Mouse (Mus musculus) neural tube, embryonic 12.5 days (tissue): ENCODE results near the gene Mthfd1. TPM values are rescaled to one million over a fixed set of nuclear protein-coding genes. Genes with fewer than 3 reads are reported as not detected.
A peak's percentile ranks its signal among the peaks of the same experiment; 100 is the strongest.

Experiments used
- ATAC-seq: fragments of 200-750 bp; cut with Nextera tagmentation; 2 replicates; pipeline ENCODE4 v1.8.0; 2017; ENCODE audit warnings: low read depth, mild to moderate bottlenecking, moderate TSS enrichment, moderate library complexity; ENCODE audit not compliant: low FRiP score
- H3K27ac ChIP-seq: fragments of 300-500 bp; sonication (generic); 2 replicates; pipeline ENCODE4 v1.5.1; 2016
- H3K27me3 ChIP-seq: fragments of 300-500 bp; sonication (generic); replicated peaks from 2 replicates; pipeline ENCODE4 v1.6.1; 2016; ENCODE audit warnings: mild to moderate bottlenecking
- H3K36me3 ChIP-seq: fragments of 300-500 bp; sonication (generic); 2 replicates; pipeline ENCODE4 v1.6.1; 2016; ENCODE audit warnings: mild to moderate bottlenecking
- H3K4me1 ChIP-seq: fragments of 300-500 bp; sonication (generic); 2 replicates; pipeline ENCODE4 v1.6.1; 2016
- H3K4me2 ChIP-seq: fragments of 300-500 bp; sonication (generic); replicated peaks from 2 replicates; pipeline ENCODE4 v1.6.1; 2016; ENCODE audit warnings: mild to moderate bottlenecking
- H3K4me3 ChIP-seq: fragments of 300-500 bp; sonication (generic); 2 replicates; pipeline ENCODE4 v1.5.1; 2016
- H3K9ac ChIP-seq: fragments of 300-500 bp; sonication (generic); 2 replicates; pipeline ENCODE4 v1.6.1; 2016; ENCODE audit warnings: mild to moderate bottlenecking
- H3K9me3 ChIP-seq: fragments of 300-500 bp; sonication (generic); 2 replicates; pipeline ENCODE4 v1.6.1; 2016; ENCODE audit warnings: mild to moderate bottlenecking
- WGBS: fragments of 180-500 bp; shearing (Covaris S2); methylation state at CpG from one replicate; pipeline ENCODE4 v1.1.7; 2016; 5-methylcytosine and 5-hydroxymethylcytosine counted together
- polyA plus RNA-seq: library from polyadenylated mRNA; unstranded; fragments of >200 nt; fragmentation: Nextera tagmentation; extraction: Ambion mirVana; gene quantifications from 2 replicates; pipeline ENCODE4 v1.2.1, GENCODE M21; 2016

The Mthfd1 gene
- polyA plus RNA-seq, 1 experiment from 2014 or later, result 40.2 TPM

DNA sequence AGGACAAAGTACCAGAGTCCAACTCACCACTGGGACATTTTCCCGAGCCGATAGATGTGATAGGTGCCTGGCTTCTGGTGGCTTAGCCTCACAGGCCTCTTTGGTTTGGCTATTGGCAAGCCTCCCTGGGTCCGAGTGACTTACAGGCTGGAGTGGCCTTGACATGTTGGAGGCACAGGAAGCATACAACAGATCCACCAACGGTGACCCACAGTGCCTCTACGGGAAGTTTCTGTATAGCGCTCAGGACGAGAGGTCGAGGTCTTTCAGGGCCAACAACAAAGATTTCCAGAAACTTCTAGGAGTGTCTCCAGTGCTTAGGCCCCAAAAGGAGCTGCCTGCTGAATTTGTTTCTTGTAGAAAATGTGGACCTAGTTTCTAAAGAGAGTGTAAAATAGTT, 10.1 kb upstream of the Mthfd1 start:
- Histone ChIP-seq H3K4me3 (no peak overlapping the region), H3K9me3 (no peaks in the 10 kb centered on the region), H3K36me3 (no peaks in the 10 kb centered on the region), H3K27ac (no peak overlapping the region), H3K4me1 (no peaks in the 10 kb centered on the region), H3K9ac (no peak overlapping the region), H3K27me3 (no peaks in the 10 kb centered on the region), H3K4me2 (no peak overlapping the region)
- WGBS, result 90% methylated on average over 8 of the region's 8 CpGs
- no peak for ATAC-seq

DNA sequence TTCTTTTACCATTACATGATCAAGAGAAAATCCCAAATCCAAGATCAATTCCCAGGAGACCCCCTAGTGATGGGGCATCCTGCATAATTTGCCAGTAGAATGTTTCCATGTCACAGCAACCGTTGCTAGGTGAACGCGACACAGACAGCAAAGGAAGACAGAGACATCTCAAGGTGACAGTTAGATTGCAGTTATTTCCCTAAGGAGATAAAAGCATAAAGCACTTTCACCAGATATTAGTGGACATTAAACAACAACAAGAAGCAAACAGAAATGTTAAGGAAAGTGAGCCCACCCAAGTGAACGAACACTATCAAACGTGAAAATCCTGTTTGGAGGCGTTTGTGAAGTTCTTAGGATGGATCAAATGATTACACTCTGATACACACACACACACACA, 8.5 kb upstream of the Mthfd1 start, which contains the start of gene Tex21:
Gene Tex21 (minus strand): TSS at position 101 of the 400 bp plus-strand sequence.
- no peaks in the 10 kb centered on the region for H3K4me1 ChIP-seq
- no peaks in the 10 kb centered on the region for H3K9me3 ChIP-seq
- no peak for ATAC-seq

DNA sequence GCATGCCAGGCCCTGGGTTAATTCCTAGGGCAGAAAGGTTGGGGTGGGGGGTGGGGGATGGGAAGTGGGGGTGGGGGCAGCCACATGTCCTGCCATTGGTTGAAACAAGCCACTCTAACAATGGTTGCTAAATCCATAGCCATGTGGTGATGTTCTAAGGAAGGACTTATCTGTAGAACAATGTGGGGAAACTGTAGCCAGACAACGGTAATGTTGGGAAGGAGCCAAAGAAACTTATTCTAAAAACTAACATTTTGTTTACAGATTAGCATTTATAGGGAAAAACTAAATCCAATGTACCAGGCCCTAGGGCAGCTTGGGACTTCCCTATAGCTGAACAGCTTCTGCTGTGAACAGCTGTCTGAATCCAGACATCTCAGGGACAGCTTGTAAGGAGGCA, 2.0 kb upstream of the Mthfd1 start:
- Histone ChIP-seq H3K4me2 (no peak overlapping the region), H3K4me3 (no peak overlapping the region), H3K4me1 (peaks cover 11% of the 10 kb centered on the region; the same call in 1 of the 2 replicates), H3K36me3 (no peaks in the 10 kb centered on the region), H3K9ac (no peak overlapping the region), H3K27ac (no peak overlapping the region), H3K9me3 (no peaks in the 10 kb centered on the region), H3K27me3 (0 out of 2 replicates have a peak, but pooled peaks cover 4% of the 10 kb centered on the region)
- WGBS, result 90% methylated on average over 1 of the region's 1 CpGs
- ATAC-seq, result no peak

More for the DNA sequence above, 8.5 kb upstream of the Mthfd1 start, which contains the start of gene Tex21:
- 87% methylated on average over 6 of the region's 6 CpGs for WGBS
- H3K4me2 ChIP-seq, result no peak within 1 kb of the TSS
- H3K36me3 ChIP-seq, result no peaks in the 10 kb centered on the region
- no peak within 1 kb of the TSS for H3K27ac ChIP-seq
- no peak within 1 kb of the TSS for H3K9ac ChIP-seq
- no peak within 1 kb of the TSS for H3K4me3 ChIP-seq
- H3K27me3 ChIP-seq, result no peaks in the 10 kb centered on the region

DNA sequence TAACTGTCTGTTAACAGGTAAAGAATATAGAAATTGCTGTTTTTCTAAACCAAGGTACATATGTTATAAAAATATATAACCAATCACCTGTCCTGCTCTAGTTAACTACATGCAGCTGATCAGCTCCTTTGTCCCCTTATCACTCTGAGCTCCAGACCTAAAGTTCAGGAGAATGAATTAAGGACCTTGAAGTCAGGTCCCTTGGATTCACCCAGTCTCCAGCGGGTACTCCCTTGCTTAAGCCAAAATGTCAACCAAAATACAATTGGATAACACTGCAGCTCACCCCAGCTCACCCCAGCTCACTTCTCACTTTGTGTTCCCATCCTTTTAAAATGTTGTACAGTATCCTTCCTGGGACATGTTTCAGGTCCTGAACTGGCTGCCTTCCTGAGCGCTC, 1.5 kb upstream of the Mthfd1 start:
- WGBS, result 87% methylated on average over 2 of the region's 2 CpGs
- ATAC-seq, result no peak

DNA sequence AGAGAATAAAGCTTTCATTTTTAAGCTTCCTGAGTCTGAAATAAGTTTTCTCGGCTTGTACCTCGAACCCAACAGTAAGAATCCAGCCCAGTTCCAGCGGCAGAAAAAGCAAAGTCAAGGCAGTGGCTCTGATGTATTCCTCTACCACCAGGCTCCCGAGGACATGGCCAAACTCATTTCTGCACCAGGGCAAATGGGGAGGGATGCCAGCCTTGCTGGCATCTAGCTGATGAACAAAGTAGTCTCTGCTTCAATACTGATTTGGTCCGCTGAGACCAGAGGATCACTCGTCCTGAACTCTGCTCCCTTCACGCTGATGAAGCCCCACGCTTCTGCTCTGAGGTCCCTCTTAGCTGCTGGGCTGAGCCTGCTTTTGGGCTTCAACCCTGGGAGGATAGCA, 1.1 kb upstream of the Mthfd1 start:
- Histone ChIP-seq H3K27me3 (0 out of 2 replicates have a peak, but pooled peaks cover 4% of the 10 kb centered on the region), H3K4me2 (no peak overlapping the region), H3K9ac (no peak overlapping the region), H3K4me3 (no peak overlapping the region), H3K4me1 (peaks cover 11% of the 10 kb centered on the region; the same call in 1 of the 2 replicates), H3K27ac (no peak overlapping the region), H3K36me3 (no peaks in the 10 kb centered on the region), H3K9me3 (no peaks in the 10 kb centered on the region)
- no peak for ATAC-seq
- 81% methylated on average over 8 of the region's 8 CpGs for WGBS

More for the DNA sequence above, 1.5 kb upstream of the Mthfd1 start:
- Histone ChIP-seq H3K27ac (no peak overlapping the region), H3K9me3 (no peaks in the 10 kb centered on the region), H3K4me1 (peaks cover 11% of the 10 kb centered on the region; the same call in 1 of the 2 replicates), H3K9ac (no peak overlapping the region), H3K4me2 (no peak overlapping the region), H3K4me3 (no peak overlapping the region), H3K36me3 (no peaks in the 10 kb centered on the region), H3K27me3 (0 out of 2 replicates have a peak, but pooled peaks cover 4% of the 10 kb centered on the region)

DNA sequence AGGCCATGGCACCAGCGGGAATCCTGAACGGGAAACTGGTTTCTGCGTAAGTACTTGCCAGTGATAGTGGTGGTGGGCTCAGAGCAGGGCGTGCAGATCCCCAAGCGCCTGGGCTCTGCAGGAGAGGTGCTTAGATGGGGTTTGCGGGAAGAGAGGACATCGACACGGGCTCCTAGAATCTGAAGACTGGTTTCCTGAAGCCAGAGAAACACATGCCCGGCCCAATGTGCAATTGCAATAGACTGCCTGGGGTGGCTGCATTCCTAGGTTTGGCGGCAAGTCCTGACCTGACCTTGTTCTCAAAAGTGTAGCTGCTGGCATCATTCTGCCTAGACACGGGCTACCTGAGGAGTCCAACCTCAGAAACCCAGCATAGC, 389 bp downstream of the Mthfd1 start:
- ATAC-seq, result no peak
- H3K4me2 ChIP-seq, result peak overlapping the region; percentile 93
- peaks cover 11% of the 10 kb centered on the region; the same call in 1 of the 2 replicates for H3K4me1 ChIP-seq
- no peak overlapping the region for H3K27ac ChIP-seq
- under 1% methylated on average over 11 of the region's 11 CpGs for WGBS
- no peaks in the 10 kb centered on the region for H3K36me3 ChIP-seq
- H3K9me3 ChIP-seq, result no peaks in the 10 kb centered on the region
- 0 out of 2 replicates have a peak, but pooled peaks cover 4% of the 10 kb centered on the region for H3K27me3 ChIP-seq
- H3K4me3 ChIP-seq, result peak overlapping the region; percentile 53
- peak overlapping the region; percentile 67 for H3K9ac ChIP-seq

DNA sequence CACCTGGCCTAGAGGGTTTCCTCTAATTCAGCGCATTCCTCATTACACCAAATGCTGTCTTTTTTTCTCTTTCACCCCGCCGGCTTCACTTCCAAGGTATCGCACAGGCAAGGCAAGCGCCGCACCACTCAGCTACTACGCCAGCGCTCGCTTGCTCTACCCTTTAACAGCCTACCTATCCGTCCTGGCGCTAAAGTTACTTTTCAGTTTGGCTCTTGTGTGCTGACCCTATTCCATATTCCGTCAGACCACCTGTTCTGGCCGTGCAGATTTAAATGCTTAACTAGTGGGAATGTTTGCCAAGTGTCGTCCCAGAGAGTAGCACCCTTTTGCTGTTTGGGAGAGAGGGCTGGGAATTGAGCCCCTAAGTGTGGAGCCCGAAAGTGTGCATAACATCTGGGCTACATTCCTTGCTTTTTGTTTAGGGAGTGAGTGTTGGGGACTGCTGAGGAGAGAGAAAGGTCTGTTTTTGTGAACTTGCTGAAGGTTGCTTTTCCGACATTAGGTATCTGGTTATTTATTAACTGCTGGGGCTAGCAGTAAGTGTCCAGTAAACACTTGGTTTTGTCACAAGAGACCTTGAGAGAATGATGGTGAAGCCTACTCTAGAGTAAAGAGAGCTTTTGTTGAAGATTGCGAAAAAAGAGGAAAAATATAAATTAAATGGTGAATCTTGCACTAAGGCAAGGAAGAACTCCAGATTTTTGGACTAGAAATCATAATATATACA, 1.2 kb downstream of the Mthfd1 start:
- Histone ChIP-seq H3K9ac (peak overlapping the region; percentile 67), H3K4me2 (peak overlapping the region; percentile 93), H3K27ac (no peak overlapping the region), H3K9me3 (no peaks in the 10 kb centered on the region), H3K4me3 (peak overlapping the region; percentile 53), H3K27me3 (0 out of 2 replicates have a peak, but pooled peaks cover 4% of the 10 kb centered on the region), H3K36me3 (no peaks in the 10 kb centered on the region), H3K4me1 (peaks cover 11% of the 10 kb centered on the region; the same call in 1 of the 2 replicates)
- no peak for ATAC-seq
- 5% methylated on average over 17 of the region's 17 CpGs for WGBS

DNA sequence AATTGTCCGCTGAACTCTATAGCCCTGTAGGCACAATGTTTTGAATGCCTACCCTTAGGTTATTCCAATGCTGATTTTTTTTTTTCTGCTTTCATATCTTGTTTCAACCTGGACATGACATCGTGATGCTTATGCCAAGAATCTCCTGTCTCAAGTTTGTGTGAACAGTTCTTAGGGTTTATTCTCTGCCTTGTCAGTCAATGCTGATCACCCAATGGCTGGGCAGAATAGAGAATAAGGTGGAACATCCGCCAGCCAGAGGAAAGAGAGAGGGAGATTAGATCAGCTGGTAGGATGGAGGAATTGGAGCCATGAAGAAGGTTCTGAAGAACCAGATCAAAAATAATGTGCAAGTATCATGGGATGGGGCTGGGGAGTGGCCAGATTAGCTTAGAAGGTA, 5.6 kb downstream of the Mthfd1 start:
- H3K9ac ChIP-seq, result no peak overlapping the region
- no peaks in the 10 kb centered on the region for H3K36me3 ChIP-seq
- H3K27ac ChIP-seq, result no peak overlapping the region
- 0 out of 2 replicates have a peak, but pooled peaks cover 4% of the 10 kb centered on the region for H3K27me3 ChIP-seq
- no peaks in the 10 kb centered on the region for H3K9me3 ChIP-seq
- peaks cover 9% of the 10 kb centered on the region; the same call in 1 of the 2 replicates for H3K4me1 ChIP-seq
- 93% methylated on average over 3 of the region's 3 CpGs for WGBS
- H3K4me3 ChIP-seq, result no peak overlapping the region
- no peak for ATAC-seq
- H3K4me2 ChIP-seq, result no peak overlapping the region

DNA sequence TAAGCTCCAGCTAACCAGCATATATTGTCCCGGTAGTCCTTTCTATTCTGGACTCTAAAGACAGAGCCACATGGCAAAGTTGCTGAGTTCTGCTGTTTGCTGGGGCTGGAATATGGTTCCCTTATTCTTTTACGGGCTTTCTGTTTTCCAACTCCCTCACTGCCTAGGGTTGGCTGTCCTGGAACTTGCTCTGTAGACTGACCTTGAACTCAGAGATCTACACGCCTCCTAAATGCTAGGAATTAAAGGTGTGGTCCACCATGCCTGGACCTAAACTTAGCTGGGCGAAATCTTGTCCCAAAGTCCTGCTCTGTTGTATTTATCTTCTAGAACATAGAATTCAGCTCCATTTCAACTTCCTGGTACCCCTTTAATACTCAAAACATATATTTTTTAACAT, 6.5 kb downstream of the Mthfd1 start:
- Histone ChIP-seq H3K27me3 (no peaks in the 10 kb centered on the region), H3K4me2 (no peak overlapping the region), H3K9ac (no peak overlapping the region), H3K9me3 (no peaks in the 10 kb centered on the region), H3K4me3 (no peak overlapping the region), H3K27ac (no peak overlapping the region), H3K36me3 (no peaks in the 10 kb centered on the region), H3K4me1 (no peaks in the 10 kb centered on the region)
- WGBS, result 93% methylated on average over 4 of the region's 4 CpGs
- no peak for ATAC-seq

DNA sequence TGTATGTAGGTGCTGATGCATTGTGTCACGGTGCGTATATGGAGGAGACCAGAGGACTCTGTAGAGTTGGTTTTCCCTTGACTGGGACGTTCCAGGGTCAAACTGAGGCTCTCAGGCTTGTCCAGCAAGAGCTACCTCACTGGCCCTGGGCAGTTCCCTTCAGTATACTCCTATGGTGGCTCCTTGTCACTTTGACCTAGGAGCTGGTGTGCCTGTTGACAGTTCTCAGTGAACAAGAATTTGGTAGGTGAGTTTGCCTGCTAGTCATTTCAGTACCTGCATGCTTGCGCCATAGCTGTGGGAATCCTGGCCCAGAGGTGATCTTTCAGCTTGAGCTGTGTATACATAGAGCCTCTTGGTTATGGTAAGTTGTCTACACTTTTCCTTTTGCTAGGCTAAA, 7.8 kb downstream of the Mthfd1 start:
- Histone ChIP-seq H3K9ac (no peak overlapping the region), H3K9me3 (no peaks in the 10 kb centered on the region), H3K4me1 (no peaks in the 10 kb centered on the region), H3K4me3 (no peak overlapping the region), H3K4me2 (no peak overlapping the region), H3K27ac (no peak overlapping the region), H3K36me3 (no peaks in the 10 kb centered on the region), H3K27me3 (no peaks in the 10 kb centered on the region)
- WGBS, result 97% methylated on average over 4 of the region's 4 CpGs
- no peak for ATAC-seq

DNA sequence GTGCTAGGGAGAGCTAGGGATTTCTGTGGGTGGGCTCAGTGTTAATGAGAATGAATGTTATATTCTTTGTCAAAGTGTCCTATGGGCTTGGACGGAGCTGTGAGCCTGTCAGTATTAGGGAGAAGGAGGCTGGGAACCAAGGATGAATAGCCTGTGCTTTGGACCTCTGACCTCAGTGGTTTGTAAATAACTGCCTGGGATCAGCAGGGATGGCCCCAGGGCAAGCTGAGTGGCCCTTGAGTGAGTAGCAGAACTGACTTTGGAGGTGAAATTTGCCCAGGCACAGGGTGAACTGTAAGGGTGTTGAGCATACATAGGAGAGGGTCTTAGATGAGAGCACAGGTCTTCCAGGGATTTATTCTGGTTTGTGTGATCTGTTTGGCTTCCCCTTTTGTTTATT, 8.8 kb downstream of the Mthfd1 start:
- H3K27ac ChIP-seq, result no peak overlapping the region
- no peaks in the 10 kb centered on the region for H3K27me3 ChIP-seq
- no peaks in the 10 kb centered on the region for H3K4me1 ChIP-seq
- WGBS, result 43% methylated on average over 1 of the region's 1 CpGs
- H3K9me3 ChIP-seq, result no peaks in the 10 kb centered on the region
- no peak overlapping the region for H3K4me3 ChIP-seq
- H3K9ac ChIP-seq, result no peak overlapping the region
- H3K36me3 ChIP-seq, result no peaks in the 10 kb centered on the region
- no peak overlapping the region for H3K4me2 ChIP-seq
- no peak for ATAC-seq

DNA sequence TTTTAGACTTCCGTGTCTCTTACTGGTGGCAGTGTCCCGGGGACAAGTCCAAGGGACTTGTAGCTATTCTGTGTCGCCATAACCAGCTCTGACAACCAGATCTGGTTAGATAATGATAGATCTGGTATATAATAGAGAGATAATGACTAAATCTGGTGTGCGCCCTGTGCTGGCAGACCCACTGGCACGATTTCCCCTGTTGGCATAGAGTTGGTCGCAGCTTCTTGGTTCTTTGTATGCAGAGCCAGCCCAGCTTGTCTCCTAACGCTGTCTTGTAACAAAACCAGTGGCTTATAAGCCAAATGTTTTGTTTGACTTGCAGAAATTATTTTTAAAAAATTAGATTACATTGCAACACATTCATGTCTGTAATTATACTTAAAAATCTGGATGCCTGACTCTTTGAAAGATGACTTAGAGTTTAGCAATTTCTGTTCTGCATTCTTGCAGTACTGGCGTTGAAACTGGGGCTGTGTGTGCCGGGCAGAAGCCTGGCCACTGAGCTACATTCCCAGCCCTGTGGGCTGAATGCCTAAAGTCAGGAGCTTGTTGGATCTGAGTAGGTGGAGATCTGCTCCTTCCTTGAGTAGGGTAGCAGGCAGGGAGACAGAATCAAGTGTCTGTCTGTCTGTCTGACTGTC, 9.3 kb downstream of the Mthfd1 start:
- Histone ChIP-seq H3K9ac (no peak overlapping the region), H3K27me3 (no peaks in the 10 kb centered on the region), H3K4me2 (no peak overlapping the region), H3K9me3 (no peaks in the 10 kb centered on the region), H3K36me3 (no peaks in the 10 kb centered on the region), H3K4me3 (no peak overlapping the region), H3K4me1 (no peaks in the 10 kb centered on the region), H3K27ac (no peak overlapping the region)
- 92% methylated on average over 9 of the region's 9 CpGs for WGBS
- ATAC-seq, result no peak
